Mouse (Mus musculus) thymus, postnatal 14 days (tissue): ENCODE measurements around the gene Stat3.
A peak's percentile ranks its signal among the peaks of the same experiment; 100 is the strongest.

Experiments used
- DNase-seq: peaks from one replicate; pipeline ENCODE4 v3.0.0; 2021

Stat3 gene

GRCm38 (mm10) chr11:100939512-100940151 lies at the start of gene Stat3:
Stat3 (minus strand) TSS chr11:100939540.
- peak; percentile 100 for DNase-seq

GRCm38 (mm10) chr11:100988674-100989073 lies 49.3 kb upstream of the Stat3 start:
- no peak for DNase-seq

- DNase-seq, result peak; percentile 40
These were observed 46.3 kb upstream of the Stat3 start for GRCm38 (mm10) chr11:100985607-100986006.

GRCm38 (mm10) chr11:100983778-100984131 lies 44.4 kb upstream of the Stat3 start:
- no peak for DNase-seq

- peak; percentile 86 for DNase-seq
These were observed 43.9 kb upstream of the Stat3 start for GRCm38 (mm10) chr11:100983125-100983777.

- DNase-seq, result no peak
These were observed 42.7 kb upstream of the Stat3 start for GRCm38 (mm10) chr11:100982087-100982486.

GRCm38 (mm10) chr11:100981236-100981635 lies 41.9 kb upstream of the Stat3 start:
- no peak for DNase-seq

GRCm38 (mm10) chr11:100980438-100980837 lies 41.1 kb upstream of the Stat3 start:
- DNase-seq, result no peak

GRCm38 (mm10) chr11:100979887-100980286 lies 40.5 kb upstream of the Stat3 start:
- no peak for DNase-seq

- DNase-seq, result no peak
These were observed 35.9 kb upstream of the Stat3 start for GRCm38 (mm10) chr11:100975241-100975640.

- no peak for DNase-seq
These were observed 35.1 kb upstream of the Stat3 start for GRCm38 (mm10) chr11:100974381-100974970.

GRCm38 (mm10) chr11:100973245-100973644 lies 33.9 kb upstream of the Stat3 start:
- no peak for DNase-seq

- no peak for DNase-seq
These were observed 32.1 kb upstream of the Stat3 start for GRCm38 (mm10) chr11:100971455-100971854.

- no peak for DNase-seq
These were observed 31.2 kb upstream of the Stat3 start, which contains the start of gene Cavin1 for GRCm38 (mm10) chr11:100970557-100970937. Cavin1 (minus strand) TSS chr11:100970887.

GRCm38 (mm10) chr11:100969744-100970556 lies 30.6 kb upstream of the Stat3 start:
- DNase-seq, result no peak

- DNase-seq, result peak; percentile 16
These were observed 29.9 kb upstream of the Stat3 start for GRCm38 (mm10) chr11:100969189-100969743.

- no peak for DNase-seq
These were observed 29.2 kb upstream of the Stat3 start for GRCm38 (mm10) chr11:100968501-100968900.

- no peak for DNase-seq
These were observed 28.6 kb upstream of the Stat3 start for GRCm38 (mm10) chr11:100967881-100968420.

- DNase-seq, result no peak
These were observed 28.0 kb upstream of the Stat3 start for GRCm38 (mm10) chr11:100967376-100967775.

GRCm38 (mm10) chr11:100965760-100966159 lies 26.4 kb upstream of the Stat3 start:
- no peak for DNase-seq

- DNase-seq, result no peak
These were observed 25.7 kb upstream of the Stat3 start for GRCm38 (mm10) chr11:100964901-100965542.

GRCm38 (mm10) chr11:100964180-100964579 lies 24.8 kb upstream of the Stat3 start:
- no peak for DNase-seq
